Mouse (Mus musculus): ENCODE results near the gene Svep1. TPM values are rescaled to one million over a fixed set of nuclear protein-coding genes. Genes with fewer than 3 reads are reported as not detected.

Gene Svep1
- polyA plus RNA-seq, 1 experiment = 0.74 TPM

DNA sequence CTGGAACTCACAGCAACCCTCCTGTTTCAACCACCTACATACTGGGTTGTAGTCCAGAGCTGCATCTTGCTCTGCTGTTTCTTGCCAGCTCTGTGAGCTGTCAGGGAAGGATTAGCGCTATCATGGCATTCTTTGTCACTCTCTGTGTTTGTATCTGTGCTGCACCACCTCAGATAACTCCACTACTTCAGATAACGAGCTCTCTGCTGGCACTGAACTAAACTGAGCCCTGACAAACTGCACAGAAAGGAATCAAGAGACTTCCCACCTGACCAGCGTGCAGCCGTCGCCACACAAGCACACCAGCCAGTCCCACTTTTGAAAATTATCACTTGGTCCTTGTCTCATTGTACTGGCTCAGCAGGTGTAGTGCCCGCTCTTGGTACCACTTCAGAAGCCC lies 4.7 kb upstream of the Svep1 start:
- Histone ChIP-seq H3K36me3 (ENCODE audit: control insufficient read depth, insufficient read depth, low read length) (no peaks in the 10 kb centered on the region), H3K4me3 (ENCODE audit: control insufficient read depth, low read depth, low read length) (no peak overlapping the region), H3K27ac (ENCODE audit: control insufficient read depth, insufficient read depth, low read depth, low read length) (no peak overlapping the region), H3K27me3 (ENCODE audit: control insufficient read depth, insufficient read depth, low read length) (no peaks in the 10 kb centered on the region), H3K4me1 (ENCODE audit: control insufficient read depth, insufficient read depth, low read length) (peaks cover 2% of the 10 kb centered on the region; the same call in 1 of the 2 replicates)
- no peak for TF ChIP-seq CTCF (IDR thresholded peaks at IDR 0.05; ENCODE audit: control insufficient read depth, insufficient read depth, insufficient replicate concordance, low read depth, low read length)
- TF ChIP-seq POLR2A (IDR thresholded peaks at IDR 0.05; ENCODE audit: control insufficient read depth, low read depth, low read length) = no peak

DNA sequence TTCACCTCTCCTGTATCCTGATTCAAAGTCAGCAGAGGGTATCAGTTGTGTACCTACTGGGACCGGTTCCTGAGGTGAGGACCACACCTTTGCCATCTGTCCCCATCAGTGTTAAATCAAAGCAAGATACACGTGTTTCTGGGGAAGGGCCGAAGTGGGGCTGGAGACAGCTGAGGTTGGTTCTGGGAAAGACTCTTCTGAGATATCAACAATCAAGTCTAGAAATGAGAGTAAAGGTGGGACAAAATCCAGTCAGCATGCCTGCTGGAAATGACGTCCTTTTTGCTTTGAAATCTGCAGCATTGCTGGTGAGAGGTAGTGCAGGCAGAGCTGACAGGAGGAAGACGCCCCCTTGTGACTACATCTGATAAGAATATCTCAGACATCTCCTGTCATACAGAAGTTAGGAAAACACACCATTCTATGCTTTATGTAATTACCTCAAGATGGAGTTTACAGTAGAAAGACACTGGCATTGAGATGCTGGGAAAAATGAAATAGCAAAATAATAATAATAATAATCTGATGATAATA lies 4.0 kb upstream of the Svep1 start:
- H3K27me3 ChIP-seq (ENCODE audit: control insufficient read depth, insufficient read depth, low read length) = no peaks in the 10 kb centered on the region
- H3K36me3 ChIP-seq (ENCODE audit: control insufficient read depth, insufficient read depth, low read length) = no peaks in the 10 kb centered on the region
- no peak for TF ChIP-seq CTCF (IDR thresholded peaks at IDR 0.05; ENCODE audit: control insufficient read depth, insufficient read depth, insufficient replicate concordance, low read depth, low read length)
- no peak for TF ChIP-seq POLR2A (IDR thresholded peaks at IDR 0.05; ENCODE audit: control insufficient read depth, low read depth, low read length)
- H3K4me3 ChIP-seq (ENCODE audit: control insufficient read depth, low read depth, low read length) = no peak overlapping the region
- H3K4me1 ChIP-seq (ENCODE audit: control insufficient read depth, insufficient read depth, low read length) = peaks cover 8% of the 10 kb centered on the region
- no peak overlapping the region for H3K27ac ChIP-seq (ENCODE audit: control insufficient read depth, insufficient read depth, low read depth, low read length)

DNA sequence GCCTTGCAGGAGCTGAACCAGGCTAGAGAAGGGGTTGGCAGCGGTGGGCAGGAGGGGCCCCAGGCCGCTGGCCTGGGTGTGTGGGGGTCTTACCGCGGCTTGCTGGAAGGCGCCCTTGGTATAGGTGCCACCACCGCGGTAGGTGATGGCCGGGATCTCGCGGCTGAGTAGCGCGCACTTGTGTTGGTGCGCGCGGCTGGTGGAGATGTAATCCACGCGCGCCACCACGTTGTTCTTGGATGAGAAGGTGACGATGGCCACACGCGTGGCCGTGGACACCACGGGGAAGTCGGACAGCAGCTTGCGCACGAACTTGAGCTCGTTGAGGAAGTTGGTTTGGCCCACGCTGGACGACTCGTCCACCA lies 927 bp downstream of the Svep1 start:
- no peaks in the 10 kb centered on the region for H3K36me3 ChIP-seq (ENCODE audit: control insufficient read depth, insufficient read depth, low read length)
- no peak overlapping the region for H3K27ac ChIP-seq (ENCODE audit: control insufficient read depth, insufficient read depth, low read depth, low read length)
- TF ChIP-seq CTCF (IDR thresholded peaks at IDR 0.05; ENCODE audit: control insufficient read depth, insufficient read depth, insufficient replicate concordance, low read depth, low read length) (no peak), POLR2A (IDR thresholded peaks at IDR 0.05; ENCODE audit: control insufficient read depth, low read depth, low read length) (no peak)
- peaks cover 9% of the 10 kb centered on the region for H3K4me1 ChIP-seq (ENCODE audit: control insufficient read depth, insufficient read depth, low read length)
- H3K27me3 ChIP-seq (ENCODE audit: control insufficient read depth, insufficient read depth, low read length) = no peaks in the 10 kb centered on the region
- peak overlapping the region; percentile 82 for H3K4me3 ChIP-seq (ENCODE audit: control insufficient read depth, low read depth, low read length)

DNA sequence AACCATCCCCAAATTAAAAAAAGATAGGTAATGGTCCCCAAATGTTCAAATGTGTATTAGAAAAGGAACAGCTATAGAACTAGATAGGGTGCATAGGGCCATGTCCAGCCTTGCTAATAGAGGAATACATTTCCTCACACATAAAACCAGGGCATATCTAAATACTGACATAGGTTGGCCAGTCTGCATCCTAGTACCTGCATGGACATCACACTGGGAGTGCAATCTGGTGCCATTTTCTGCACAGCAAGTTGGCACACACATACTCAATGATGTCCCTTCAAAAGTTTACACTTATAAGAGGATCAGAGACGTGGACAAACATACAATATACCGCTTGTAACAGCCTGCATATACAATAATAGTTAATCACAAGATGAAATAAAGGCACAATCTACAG lies 5.0 kb downstream of the Svep1 start:
- H3K4me1 ChIP-seq (ENCODE audit: control insufficient read depth, insufficient read depth, low read length) = peaks cover 9% of the 10 kb centered on the region
- no peaks in the 10 kb centered on the region for H3K27me3 ChIP-seq (ENCODE audit: control insufficient read depth, insufficient read depth, low read length)
- H3K27ac ChIP-seq (ENCODE audit: control insufficient read depth, insufficient read depth, low read depth, low read length) = no peak overlapping the region
- H3K4me3 ChIP-seq (ENCODE audit: control insufficient read depth, low read depth, low read length) = no peak overlapping the region
- no peaks in the 10 kb centered on the region for H3K36me3 ChIP-seq (ENCODE audit: control insufficient read depth, insufficient read depth, low read length)
- TF ChIP-seq CTCF (IDR thresholded peaks at IDR 0.05; ENCODE audit: control insufficient read depth, insufficient read depth, insufficient replicate concordance, low read depth, low read length) = no peak

DNA sequence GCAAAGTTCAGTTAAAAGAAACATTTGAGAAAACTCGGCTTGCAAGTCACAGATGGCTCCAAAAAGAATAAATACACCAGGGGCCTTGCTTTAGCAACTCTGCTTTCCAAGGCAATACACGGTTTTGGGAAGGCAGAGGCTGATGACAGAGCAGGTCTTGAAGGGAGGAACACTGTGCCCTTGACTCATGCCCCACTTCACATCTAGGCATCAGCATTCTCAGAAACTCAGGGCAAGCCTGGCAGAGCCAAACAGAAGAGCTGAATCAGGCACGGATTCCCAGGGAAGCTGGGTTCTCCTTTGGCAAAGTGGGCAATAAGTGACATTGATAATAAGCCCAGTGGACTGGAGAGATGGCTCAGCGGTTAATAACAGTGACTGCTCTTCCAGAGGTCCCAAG lies 5.8 kb downstream of the Svep1 start:
- Histone ChIP-seq H3K36me3 (ENCODE audit: control insufficient read depth, insufficient read depth, low read length) (no peaks in the 10 kb centered on the region), H3K4me3 (ENCODE audit: control insufficient read depth, low read depth, low read length) (no peak overlapping the region), H3K4me1 (ENCODE audit: control insufficient read depth, insufficient read depth, low read length) (peaks cover 3% of the 10 kb centered on the region; the same call in 1 of the 2 replicates), H3K27ac (ENCODE audit: control insufficient read depth, insufficient read depth, low read depth, low read length) (no peak overlapping the region), H3K27me3 (ENCODE audit: control insufficient read depth, insufficient read depth, low read length) (no peaks in the 10 kb centered on the region)
- TF ChIP-seq CTCF (IDR thresholded peaks at IDR 0.05; ENCODE audit: control insufficient read depth, insufficient read depth, insufficient replicate concordance, low read depth, low read length) (no peak), POLR2A (IDR thresholded peaks at IDR 0.05; ENCODE audit: control insufficient read depth, low read depth, low read length) (no peak)

DNA sequence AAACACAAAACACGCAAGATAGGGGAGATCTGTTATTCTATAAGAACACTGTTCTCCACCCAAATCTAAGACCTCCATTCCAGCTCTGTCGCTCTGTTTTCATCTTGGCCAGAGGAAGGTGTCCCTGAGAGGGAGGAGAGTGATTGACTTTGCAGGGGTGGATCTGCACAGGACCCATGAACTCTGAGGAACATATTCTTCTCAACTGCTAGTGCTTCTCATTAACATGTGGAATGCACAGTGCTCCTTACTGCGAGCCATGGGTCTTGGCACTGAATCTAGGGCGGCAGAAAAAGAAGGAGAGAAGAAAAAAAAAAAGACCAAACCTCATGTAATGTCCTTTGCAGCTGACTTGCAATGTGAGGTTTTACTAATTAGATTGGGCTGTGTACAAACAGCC lies 9.4 kb downstream of the Svep1 start:
- Histone ChIP-seq H3K4me3 (ENCODE audit: control insufficient read depth, low read depth, low read length) (no peak overlapping the region), H3K36me3 (ENCODE audit: control insufficient read depth, insufficient read depth, low read length) (no peaks in the 10 kb centered on the region), H3K27ac (ENCODE audit: control insufficient read depth, insufficient read depth, low read depth, low read length) (0 out of 2 replicates have a peak overlapping the region, but pooled peaks have one; percentile 39), H3K4me1 (ENCODE audit: control insufficient read depth, insufficient read depth, low read length) (no peaks in the 10 kb centered on the region), H3K27me3 (ENCODE audit: control insufficient read depth, insufficient read depth, low read length) (no peaks in the 10 kb centered on the region)
- no peak for TF ChIP-seq CTCF (IDR thresholded peaks at IDR 0.05; ENCODE audit: control insufficient read depth, insufficient read depth, insufficient replicate concordance, low read depth, low read length)
- TF ChIP-seq POLR2A (IDR thresholded peaks at IDR 0.05; ENCODE audit: control insufficient read depth, low read depth, low read length) = no peak

DNA sequence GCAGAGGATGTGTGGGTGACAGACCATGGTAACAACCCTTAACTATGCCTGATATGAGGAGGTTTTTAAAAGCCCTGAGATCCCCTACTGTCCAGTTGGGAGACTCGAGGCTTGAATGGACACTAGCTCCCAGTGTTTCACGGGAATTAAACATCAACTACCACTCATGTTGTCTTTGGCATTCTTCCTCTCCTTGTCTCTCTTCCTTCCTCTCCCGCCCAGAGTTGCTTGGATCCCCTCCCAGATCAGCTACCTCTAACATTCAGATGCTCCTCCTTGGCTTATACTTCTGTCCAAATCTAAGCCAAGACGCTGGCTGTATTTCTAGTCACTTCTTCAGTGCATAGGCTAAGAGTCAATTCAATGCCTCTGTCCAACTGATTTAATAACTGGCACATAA lies 9.9 kb downstream of the Svep1 start:
- no peaks in the 10 kb centered on the region for H3K27me3 ChIP-seq (ENCODE audit: control insufficient read depth, insufficient read depth, low read length)
- no peaks in the 10 kb centered on the region for H3K36me3 ChIP-seq (ENCODE audit: control insufficient read depth, insufficient read depth, low read length)
- H3K4me1 ChIP-seq (ENCODE audit: control insufficient read depth, insufficient read depth, low read length) = no peaks in the 10 kb centered on the region
- 0 out of 2 replicates have a peak overlapping the region, but pooled peaks have one; percentile 39 for H3K27ac ChIP-seq (ENCODE audit: control insufficient read depth, insufficient read depth, low read depth, low read length)
- no peak for TF ChIP-seq CTCF (IDR thresholded peaks at IDR 0.05; ENCODE audit: control insufficient read depth, insufficient read depth, insufficient replicate concordance, low read depth, low read length)
- no peak overlapping the region for H3K4me3 ChIP-seq (ENCODE audit: control insufficient read depth, low read depth, low read length)

DNA sequence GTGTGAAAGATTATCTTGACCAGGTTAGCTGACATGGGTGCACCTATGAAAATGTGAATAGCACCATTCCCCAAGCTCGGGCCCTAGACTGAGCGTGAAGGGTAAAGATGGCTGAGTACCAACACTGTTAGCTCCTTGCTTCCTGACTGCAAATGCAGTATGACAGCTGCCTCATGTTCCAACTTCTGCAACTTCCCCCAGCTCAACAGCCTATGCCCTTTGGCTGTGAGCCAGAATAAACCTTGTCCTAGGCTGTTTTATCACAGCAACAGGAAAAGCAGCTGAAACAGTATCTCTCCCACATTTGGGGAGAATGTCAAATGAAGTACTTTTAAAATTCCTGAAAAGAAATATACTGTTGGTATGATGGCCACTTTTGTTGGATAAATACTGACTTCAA lies 10.7 kb downstream of the Svep1 start:
- TF ChIP-seq CTCF (IDR thresholded peaks at IDR 0.05; ENCODE audit: control insufficient read depth, insufficient read depth, insufficient replicate concordance, low read depth, low read length) (no peak), POLR2A (IDR thresholded peaks at IDR 0.05; ENCODE audit: control insufficient read depth, low read depth, low read length) (no peak)
- Histone ChIP-seq H3K4me1 (ENCODE audit: control insufficient read depth, insufficient read depth, low read length) (no peaks in the 10 kb centered on the region), H3K27ac (ENCODE audit: control insufficient read depth, insufficient read depth, low read depth, low read length) (no peak overlapping the region), H3K27me3 (ENCODE audit: control insufficient read depth, insufficient read depth, low read length) (no peaks in the 10 kb centered on the region), H3K36me3 (ENCODE audit: control insufficient read depth, insufficient read depth, low read length) (no peaks in the 10 kb centered on the region), H3K4me3 (ENCODE audit: control insufficient read depth, low read depth, low read length) (no peak overlapping the region)

All from testis, adult 2 months (tissue).